Comparison of ENCODE assay signal across 10 mouse cellular contexts in genomic region chr9:32685793-32686558, GRCm38 (mm10). TPM values are rescaled to one million over a fixed set of nuclear protein-coding genes. Genes with fewer than 3 reads are reported as not detected.
DNase-seq lines count a peak whose midpoint lies in the region; ATAC-seq and TF ChIP-seq lines count a peak whose summit lies in the region.
"Had no signal": no experiment of that assay in that cellular context is flagged by ENCODE, and none has a peak within 500 bp of the region (broad histone marks: within the 10 kb centered on the region; RNA-seq: fewer than 3 reads in every experiment).

No protein-coding gene starts in this region.

- no peaks in the 10 kb centered on the region for H3K9me3 ChIP-seq in forebrain, embryonic 13.5 days (replicated peaks)
- no peaks in the 10 kb centered on the region for H3K9me3 ChIP-seq in limb, embryonic 14.5 days (ENCODE audit: control insufficient read depth, low read length)
- H3K9me3 ChIP-seq in liver, embryonic 12.5 days (replicated peaks) = no peaks in the 10 kb centered on the region

- H3K27me3 ChIP-seq in spleen, adult 2 months (ENCODE audit: control insufficient read depth, insufficient read depth, low read length) = no peaks in the 10 kb centered on the region
- peaks cover 95% of the 10 kb centered on the region for H3K27me3 ChIP-seq in forebrain, embryonic 13.5 days
- H3K27me3 ChIP-seq in limb, embryonic 14.5 days (ENCODE audit: control insufficient read depth, insufficient read depth, low read length) = no peaks in the 10 kb centered on the region
- H3K27me3 ChIP-seq in liver, embryonic 12.5 days (replicated peaks) = peaks cover 33% of the 10 kb centered on the region

- no peak for TF ChIP-seq CTCF in spleen, adult 2 months (IDR thresholded peaks at IDR 0.05; ENCODE audit: extremely low read depth, insufficient read depth, insufficient read length, insufficient replicate concordance)

- no peaks in the 10 kb centered on the region; the same call in 1 of the 2 replicates for H3K36me3 ChIP-seq in spleen, adult 2 months (ENCODE audit: control insufficient read depth, insufficient read depth, low read length)
- no peaks in the 10 kb centered on the region for H3K36me3 ChIP-seq in forebrain, embryonic 13.5 days (ENCODE audit: poor library complexity, severe bottlenecking)
- H3K36me3 ChIP-seq in limb, embryonic 14.5 days (ENCODE audit: control insufficient read depth, insufficient read depth, low read length) = no peaks in the 10 kb centered on the region
- no peaks in the 10 kb centered on the region for H3K36me3 ChIP-seq in liver, embryonic 12.5 days

- peak; percentile 93 for ATAC-seq in forebrain, embryonic 13.5 days
- ATAC-seq in limb, embryonic 14.5 days (ENCODE audit: low FRiP score, low read depth) = no peak
- no peak for ATAC-seq in liver, embryonic 12.5 days
- ATAC-seq: Patski had no signal

- peak in 1 of 2 experiments; percentile 48 for DNase-seq in spleen, adult 2 months (ENCODE audit: low read depth in 1 of 2, low spot score in 2 of 2)
- no peak for DNase-seq in spleen, postnatal 10 days (ENCODE audit: low spot score in 2 of 2)
- DNase-seq in limb, embryonic 14.5 days (ENCODE audit: low spot score) = no peak
- no peak for DNase-seq in adrenal gland, postnatal 14 days
- no peak for DNase-seq in kidney, adult 18-20 months
- no peak for DNase-seq in frontal cortex, postnatal 10 days (ENCODE audit: low spot score in 2 of 2)
- DNase-seq: kidney, adult 8-10 months had no signal

- H3K27ac ChIP-seq in spleen, adult 2 months (ENCODE audit: insufficient read depth, low read length) = peak overlapping the region; percentile 67
- no peak overlapping the region for H3K27ac ChIP-seq in forebrain, embryonic 13.5 days
- peak overlapping the region; percentile 59 for H3K27ac ChIP-seq in limb, embryonic 14.5 days (replicated peaks; ENCODE audit: low read depth, low read length)
- H3K27ac ChIP-seq in liver, embryonic 12.5 days = no peak overlapping the region

- no peak overlapping the region for H3K9ac ChIP-seq in forebrain, embryonic 13.5 days
- H3K9ac ChIP-seq in limb, embryonic 14.5 days (ENCODE audit: low read depth, low read length, severe bottlenecking) = no peak overlapping the region
- no peak overlapping the region for H3K9ac ChIP-seq in liver, embryonic 12.5 days

- no peak overlapping the region for H3K4me3 ChIP-seq in spleen, adult 2 months (ENCODE audit: extremely low read depth, insufficient read depth, insufficient read length)
- H3K4me3 ChIP-seq in forebrain, embryonic 13.5 days = no peak overlapping the region
- no peak overlapping the region for H3K4me3 ChIP-seq in limb, embryonic 14.5 days (replicated peaks; ENCODE audit: low read length)
- H3K4me3 ChIP-seq in liver, embryonic 12.5 days = no peak overlapping the region

- no peak for TF ChIP-seq POLR2A in spleen, adult 2 months (IDR thresholded peaks at IDR 0.05; ENCODE audit: low read depth, low read length)
- no peak for TF ChIP-seq POLR2A in limb, embryonic 14.5 days (IDR thresholded peaks at IDR 0.05; ENCODE audit: borderline replicate concordance, extremely low read depth, insufficient read depth, insufficient read length)

- H3K4me1 ChIP-seq in spleen, adult 2 months (ENCODE audit: control insufficient read depth, insufficient read depth, insufficient read length) = peaks cover 15% of the 10 kb centered on the region; the same call in 1 of the 2 replicates
- peaks cover 19% of the 10 kb centered on the region for H3K4me1 ChIP-seq in forebrain, embryonic 13.5 days
- peaks cover 12% of the 10 kb centered on the region; the same call in 1 of the 2 replicates for H3K4me1 ChIP-seq in limb, embryonic 14.5 days (ENCODE audit: control insufficient read depth, insufficient read depth, low read length)
- H3K4me1 ChIP-seq in liver, embryonic 12.5 days = 0 out of 2 replicates have a peak, but pooled peaks cover 5% of the 10 kb centered on the region

- WGBS in spleen, adult 2 months = 38% methylated on average over 8 of the region's 8 CpGs
- 2% methylated on average over 8 of the region's 8 CpGs for WGBS in forebrain, embryonic 13.5 days
- 32% methylated on average over 8 of the region's 8 CpGs for WGBS in limb, embryonic 14.5 days
- 29% methylated on average over 8 of the region's 8 CpGs for WGBS in liver, embryonic 12.5 days (ENCODE audit: insufficient replicate concordance)

- H3K4me2 ChIP-seq in forebrain, embryonic 13.5 days = no peak overlapping the region
- no peak overlapping the region for H3K4me2 ChIP-seq in limb, embryonic 14.5 days (replicated peaks; ENCODE audit: low read depth, low read length, severe bottlenecking)
- H3K4me2 ChIP-seq in liver, embryonic 12.5 days = no peak overlapping the region

RNA-seq across cellular contexts. Expression of gene Ets1, which starts 50.0 kb away (rescaled TPM):
- 115 and 129 TPM in 2 replicates for polyA plus RNA-seq in spleen, adult 2 months (2012; rRNA removed)
- 16.0 and 16.7 TPM in 2 replicates for polyA plus RNA-seq in forebrain, embryonic 13.5 days (2015; fragmentation: Nextera tagmentation; extraction: Ambion mirVana)
- polyA plus RNA-seq in limb, embryonic 14.5 days (2012; rRNA removed) = 21.3 and 23.6 TPM in 2 replicates
- 34.3 and 38.8 TPM in 2 replicates for polyA plus RNA-seq in limb, embryonic 14.5 days (2014; fragmentation: Nextera tagmentation; extraction: Ambion mirVana)
- total RNA-seq in adrenal gland, postnatal 14 days (2021) = 60.0 and 93.2 TPM in 2 replicates
- polyA plus RNA-seq in liver, embryonic 12.5 days (2016; fragmentation: Nextera tagmentation; extraction: Ambion mirVana) = 24.2 and 25.4 TPM in 2 replicates

Comparison
In these comparisons a context has a peak if more than half of its experiments do, and no peak if none do; other contexts are left out.
1. H3K27ac ChIP-seq: peak in spleen, adult 2 months (single experiment) and limb, embryonic 14.5 days (single experiment); none in forebrain, embryonic 13.5 days (single experiment) and liver, embryonic 12.5 days (single experiment).